Mouse (Mus musculus) ES-Bruce4 (cell line): ENCODE data around the gene Pilra. TPM values are rescaled to one million over a fixed set of nuclear protein-coding genes. Genes with fewer than 3 reads are reported as not detected.

ENCODE experiments used
- H3K27ac ChIP-seq: 2 replicates; pipeline ENCODE4 v1.5.1; 2012; ENCODE audit warnings: low read length, inconsistent platforms; ENCODE audit not compliant: insufficient read depth
- H3K27me3 ChIP-seq: 2 replicates; pipeline ENCODE4 v1.6.1; 2012; ENCODE audit warnings: mild to moderate bottlenecking, low read length, inconsistent platforms; ENCODE audit not compliant: control insufficient read depth, poor library complexity, insufficient read depth, severe bottlenecking
- H3K36me3 ChIP-seq: 2 replicates; pipeline ENCODE4 v1.6.1; 2012; ENCODE audit warnings: inconsistent platforms, mild to moderate bottlenecking, low read length, moderate library complexity; ENCODE audit not compliant: control insufficient read depth, poor library complexity, insufficient read depth, severe bottlenecking
- H3K4me1 ChIP-seq: one replicate; pipeline ENCODE4 v1.8.1; 2011; ENCODE audit warnings: low read length; ENCODE audit not compliant: control insufficient read depth, insufficient read depth
- H3K4me3 ChIP-seq: 2 replicates; pipeline ENCODE4 v1.5.1; 2011; ENCODE audit warnings: low read depth, mild to moderate bottlenecking, low read length
- H3K9ac ChIP-seq: 2 replicates; pipeline ENCODE4 v1.6.1; 2012; ENCODE audit warnings: low read depth, mild to moderate bottlenecking, inconsistent platforms; ENCODE audit not compliant: poor library complexity, severe bottlenecking
- H3K9me3 ChIP-seq: replicated peaks from 2 replicates; pipeline ENCODE4 v1.6.1; 2012; ENCODE audit warnings: mild to moderate bottlenecking, low read length, inconsistent platforms; ENCODE audit not compliant: control insufficient read depth, poor library complexity, insufficient read depth, severe bottlenecking
- CTCF ChIP-seq: IDR thresholded peaks from one replicate; pipeline ENCODE4 v1.8.1; 2011; ENCODE audit warnings: low read depth, low read length
- EP300 ChIP-seq: IDR thresholded peaks from 2 replicates; pipeline ENCODE4 v1.6.1; 2011; ENCODE audit warnings: low read depth, low read length; ENCODE audit not compliant: insufficient read depth
- POLR2A ChIP-seq: IDR thresholded peaks from one replicate; pipeline ENCODE4 v1.8.1; 2011; ENCODE audit warnings: low read length; ENCODE audit not compliant: insufficient read depth
- polyA plus RNA-seq: library from polyadenylated mRNA; stranded (reverse); fragments of >200 nt; gene quantifications from 2 replicates; pipeline ENCODE4 v1.2.4, GENCODE M21; 2011; ENCODE audit warnings: low read depth; ENCODE audit not compliant: missing spikeins, insufficient read depth, insufficient read length

Pilra gene
- polyA plus RNA-seq, 1 experiment = not detected

DNA sequence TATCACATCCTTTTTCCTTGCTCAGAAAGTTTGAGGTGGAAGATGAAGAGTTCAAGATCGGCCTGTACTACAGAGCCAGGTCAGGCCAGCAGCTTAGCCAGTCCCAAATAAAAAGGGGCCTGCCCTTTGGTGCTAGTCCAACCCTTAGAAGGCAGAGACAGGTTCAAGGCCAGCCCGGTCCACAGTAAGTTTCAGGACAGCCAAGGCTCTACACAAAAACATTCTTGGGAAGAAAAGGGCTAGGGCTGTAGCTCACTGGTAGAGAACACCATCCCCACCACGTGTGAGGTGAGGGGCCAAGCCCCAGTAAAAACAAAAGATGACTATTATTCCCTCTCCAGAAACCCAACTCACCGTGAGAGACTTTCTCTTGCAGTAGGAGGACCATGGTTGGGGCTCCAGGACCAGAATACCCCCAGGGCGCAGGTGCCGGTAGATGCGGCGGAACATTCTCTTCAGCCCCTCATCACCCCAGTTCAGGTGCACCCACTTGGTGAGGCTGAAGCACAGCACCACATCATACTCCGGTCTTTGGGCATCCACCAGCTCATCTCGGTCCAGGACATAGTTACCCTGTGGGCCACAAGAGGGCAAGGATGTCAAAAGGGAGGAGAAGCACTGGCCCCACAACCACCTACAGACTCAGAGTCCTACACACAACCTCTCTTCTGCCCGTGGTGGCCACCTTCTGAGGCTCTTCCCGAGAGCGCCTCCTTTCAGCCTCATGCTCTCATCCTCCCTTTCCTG, 53.1 kb downstream of the Pilra start:
- Histone ChIP-seq H3K4me3 (no peak overlapping the region), H3K9ac (no peak overlapping the region), H3K27ac (no peak overlapping the region), H3K4me1 (no peaks in the 10 kb centered on the region), H3K9me3 (no peaks in the 10 kb centered on the region), H3K36me3 (peaks cover 42% of the 10 kb centered on the region), H3K27me3 (no peaks in the 10 kb centered on the region)
- TF ChIP-seq EP300 (no peak), CTCF (no peak), POLR2A (no peak)

DNA sequence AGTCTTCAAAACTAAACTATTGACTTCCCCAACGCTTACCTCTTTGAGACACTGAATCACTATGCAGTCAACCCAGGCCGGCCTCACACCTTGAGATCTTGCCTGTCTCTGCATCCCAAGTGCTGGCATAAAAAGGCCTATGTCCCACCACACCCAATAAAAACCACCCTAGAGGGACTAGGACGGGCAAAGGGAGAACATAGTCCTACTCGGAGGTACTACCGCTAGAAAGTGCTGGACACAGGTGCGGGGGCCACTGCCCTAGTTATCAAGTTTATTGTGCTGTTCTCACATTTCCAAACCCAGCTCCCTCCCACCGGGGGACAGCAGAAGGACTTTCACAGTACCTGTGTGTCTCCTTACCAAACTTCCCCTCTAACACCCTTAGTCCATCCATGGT, 54.4 kb downstream of the Pilra start:
- H3K9me3 ChIP-seq = no peaks in the 10 kb centered on the region
- peaks cover 42% of the 10 kb centered on the region for H3K36me3 ChIP-seq
- H3K4me3 ChIP-seq = no peak overlapping the region
- TF ChIP-seq CTCF (no peak), POLR2A (no peak), EP300 (no peak)
- no peaks in the 10 kb centered on the region for H3K4me1 ChIP-seq
- no peak overlapping the region for H3K27ac ChIP-seq
- no peak overlapping the region for H3K9ac ChIP-seq
- H3K27me3 ChIP-seq = no peaks in the 10 kb centered on the region

- H3K9ac ChIP-seq = peak overlapping the region; percentile 81
- no peaks in the 10 kb centered on the region for H3K4me1 ChIP-seq
- no peaks in the 10 kb centered on the region for H3K27me3 ChIP-seq
- TF ChIP-seq POLR2A = no peak
- no peaks in the 10 kb centered on the region for H3K9me3 ChIP-seq
- peaks cover 40% of the 10 kb centered on the region for H3K36me3 ChIP-seq
- H3K27ac ChIP-seq = peak overlapping the region; percentile 51
- peak overlapping the region; percentile 75 for H3K4me3 ChIP-seq
These were observed 56.8 kb downstream of the Pilra start for GRCm38 (mm10) chr5:137779053-137779933.

DNA sequence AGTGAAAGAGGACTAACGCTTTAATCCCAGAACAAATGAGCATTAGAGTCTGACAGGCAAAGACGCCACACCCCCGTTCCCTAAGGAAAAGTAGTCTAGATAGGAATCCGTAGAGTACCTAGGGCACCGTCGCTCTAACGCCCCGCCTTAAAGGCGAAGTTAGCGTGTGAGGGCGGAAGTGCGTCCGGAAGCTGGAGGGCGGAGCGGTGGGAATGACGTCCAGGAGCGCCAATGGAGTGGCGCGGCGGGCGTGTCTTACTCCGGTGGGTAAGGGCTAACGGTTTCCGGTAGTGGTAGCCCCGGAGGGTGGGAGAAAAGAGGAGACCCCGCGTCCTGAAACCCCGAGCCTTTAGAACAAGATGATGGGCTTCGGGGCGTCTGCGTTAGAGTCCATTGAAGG, 57.4 kb downstream of the Pilra start, which contains the start of gene Ppp1r35:
Ppp1r35 (plus strand) TSS at position 215 of the 400 bp plus-strand sequence.
- peak within 1 kb of the TSS; percentile 51 for H3K27ac ChIP-seq
- peak within 1 kb of the TSS; percentile 81 for H3K9ac ChIP-seq
- H3K4me3 ChIP-seq = peak within 1 kb of the TSS; percentile 75
- TF ChIP-seq CTCF (no peak), POLR2A (peak; percentile 39), EP300 (peak; percentile 34; the same call in 1 of the 2 replicates)
- H3K9me3 ChIP-seq = no peaks in the 10 kb centered on the region
- H3K4me1 ChIP-seq = no peaks in the 10 kb centered on the region
- peaks cover 33% of the 10 kb centered on the region for H3K36me3 ChIP-seq
- H3K27me3 ChIP-seq = no peaks in the 10 kb centered on the region

DNA sequence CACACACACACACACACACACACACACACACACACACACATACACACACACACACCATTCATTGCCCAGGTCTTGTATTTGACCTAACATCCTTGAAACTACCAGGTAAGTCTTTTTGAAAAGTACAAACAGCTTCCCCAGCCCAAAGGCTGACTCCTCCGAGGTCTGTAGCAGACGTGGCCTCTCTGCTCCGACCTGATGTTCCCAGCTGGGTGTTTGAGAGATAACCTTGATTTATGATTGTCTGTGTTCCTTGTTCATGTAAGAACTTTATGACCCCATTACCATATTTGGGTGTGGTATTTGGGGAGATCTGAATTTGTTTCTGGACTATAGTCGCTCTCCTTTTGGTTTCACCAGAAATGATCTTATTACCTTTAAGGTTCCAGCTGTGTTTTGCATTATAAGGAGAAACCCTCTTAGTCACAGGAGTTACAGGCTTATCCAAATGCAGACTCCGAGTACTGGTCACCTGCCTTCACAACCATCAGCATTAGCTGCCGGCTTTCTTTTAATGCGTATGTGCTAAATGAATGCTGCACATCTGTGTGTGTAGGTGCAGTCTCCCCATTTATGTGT, 58.7 kb downstream of the Pilra start:
- peak overlapping the region; percentile 40; the same call in 1 of the 2 replicates for H3K27ac ChIP-seq
- no peak overlapping the region for H3K4me3 ChIP-seq
- H3K4me1 ChIP-seq = no peaks in the 10 kb centered on the region
- H3K9me3 ChIP-seq = no peaks in the 10 kb centered on the region
- TF ChIP-seq CTCF (no peak), EP300 (no peak), POLR2A (no peak)
- H3K9ac ChIP-seq = peak overlapping the region; percentile 15; the same call in 1 of the 2 replicates
- H3K36me3 ChIP-seq = peaks cover 21% of the 10 kb centered on the region
- H3K27me3 ChIP-seq = no peaks in the 10 kb centered on the region
